Mouse (Mus musculus): ENCODE data around the gene Scube1.

DNA sequence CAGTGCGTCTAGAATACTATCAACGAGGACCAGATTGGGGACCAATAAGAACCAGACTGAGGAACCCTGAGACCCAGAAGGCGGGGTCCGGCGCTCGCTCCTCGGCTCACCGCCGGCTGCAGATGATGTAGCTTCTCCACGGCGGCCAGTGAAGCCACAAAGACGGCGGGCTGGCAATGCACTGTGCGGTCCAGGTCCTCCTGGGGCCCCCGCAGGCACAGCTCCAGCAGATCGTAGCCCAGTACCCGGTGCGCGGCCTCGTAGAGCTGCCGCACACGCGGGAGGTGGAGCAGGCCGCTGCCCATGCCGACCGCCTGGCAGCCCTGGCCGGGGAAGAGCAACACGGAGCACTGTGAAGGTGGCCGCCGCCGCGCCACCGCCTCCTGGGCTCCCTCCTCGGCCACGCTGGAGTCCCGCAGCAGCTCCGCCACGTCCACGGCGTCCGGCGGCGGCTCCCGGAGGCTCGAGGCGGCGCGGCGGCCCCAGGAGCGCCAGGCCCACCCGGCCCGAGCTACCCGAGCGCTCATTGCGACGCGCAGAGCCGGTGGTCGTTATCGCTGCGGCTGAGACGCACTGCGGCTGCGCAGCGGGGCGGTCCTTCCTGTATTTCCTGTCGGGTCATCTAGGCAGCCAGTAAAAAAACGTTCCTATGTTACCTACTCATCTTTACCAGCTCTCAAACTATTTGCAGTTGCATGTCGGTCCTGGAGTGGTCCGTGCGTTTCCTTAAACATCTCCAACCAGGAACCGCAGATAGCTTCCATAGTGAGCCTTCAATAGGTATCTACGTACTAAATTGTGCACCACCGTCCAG lies 169.5 kb downstream of the Scube1 start:
- no peak for TF ChIP-seq CTCF (IDR thresholded peaks at IDR 0.05; ENCODE audit: control insufficient read depth, insufficient read depth, insufficient read length)
- TF ChIP-seq USF1 (IDR thresholded peaks at IDR 0.05; ENCODE audit: low read depth), result no peak
